Mouse (Mus musculus) kidney, adult 2 months (tissue): ENCODE measurements around the gene Pomc.

ENCODE experiments used
- CTCF ChIP-seq: fragments of 200-500 bp; conservative IDR thresholded peaks from 2 replicates; pipeline ENCODE4 v1.5.1; 2011; ENCODE audit warnings: low read depth, mild to moderate bottlenecking, control low read depth, low read length, moderate library complexity, mixed read lengths; ENCODE audit not compliant: insufficient read depth, insufficient read length
- POLR2A ChIP-seq: fragments of 200-500 bp; IDR thresholded peaks from one replicate; pipeline ENCODE4 v1.6.1; 2011; ENCODE audit warnings: low read depth, low read length, control low read depth

DNA sequence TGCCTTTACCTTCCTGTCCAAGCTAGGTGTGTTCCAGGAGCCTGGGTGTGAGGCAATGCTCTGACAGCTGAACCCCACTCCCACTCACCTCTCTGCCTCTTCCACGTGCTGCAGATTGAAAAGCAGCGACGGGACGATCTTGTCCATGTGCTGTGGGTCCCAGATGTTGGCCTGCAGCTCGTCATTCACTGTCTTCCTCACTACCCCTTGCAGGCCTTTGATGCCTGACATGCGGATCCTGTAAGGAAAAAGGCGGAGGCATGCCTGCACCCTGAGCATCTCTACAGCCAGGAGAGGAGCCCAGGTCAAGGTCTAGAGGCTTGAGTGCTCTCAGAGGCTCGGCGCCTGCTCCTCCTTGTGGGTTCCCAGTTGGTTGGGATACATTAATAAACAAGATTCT, 29.7 kb downstream of the Pomc start:
- TF ChIP-seq CTCF (no peak), POLR2A (no peak)
